Mouse (Mus musculus): ENCODE data around the gene Nrp1. TPM values are rescaled to one million over a fixed set of nuclear protein-coding genes. Genes with fewer than 3 reads are reported as not detected.
A peak's percentile ranks its signal among the peaks of the same experiment; 100 is the strongest.

Gene Nrp1
- polyA plus RNA-seq, 1 experiment from 2014 or later, result 373 TPM

DNA sequence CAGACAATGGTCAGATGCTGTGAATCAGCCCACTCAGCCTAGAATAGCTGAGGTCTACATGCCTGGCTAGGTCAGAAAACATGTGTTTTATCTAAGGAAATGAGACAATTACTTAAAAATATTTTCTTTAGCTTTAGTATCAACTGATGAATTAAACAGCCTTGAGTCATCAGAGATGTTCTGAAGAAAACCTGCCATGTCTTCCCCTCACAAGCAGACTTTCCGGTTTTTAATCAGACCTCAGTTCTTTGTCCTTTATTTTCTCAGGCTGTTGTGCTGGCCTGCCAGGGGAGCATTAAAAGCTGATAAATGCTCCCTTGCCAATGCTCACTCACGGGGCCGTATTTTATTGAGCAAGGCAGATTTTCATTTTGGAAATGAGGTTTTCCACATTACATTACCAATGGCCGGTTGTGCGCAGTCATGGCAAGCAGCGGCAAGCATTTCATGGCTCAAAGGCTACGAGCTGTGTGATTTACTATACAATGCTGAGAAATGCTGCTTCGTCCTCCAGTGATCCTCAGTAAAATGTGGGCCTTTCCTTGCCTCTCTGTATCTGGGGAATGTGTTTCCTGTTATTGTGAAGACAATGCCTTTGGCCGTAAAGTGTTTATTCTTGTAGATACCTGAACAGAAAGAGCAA is 92.1 kb downstream of the Nrp1 start:
- Histone ChIP-seq H3K4me3 (ENCODE audit: inconsistent target) (no peak overlapping the region), H3K36me3 (ENCODE audit: inconsistent target) (peaks cover 34% of the 10 kb centered on the region; the same call in 1 of the 2 replicates), H3K27ac (peak overlapping the region; percentile 95), H3K79me2 (ENCODE audit: inconsistent target) (peaks cover 59% of the 10 kb centered on the region; the same call in 1 of the 2 replicates)
- WGBS (ENCODE audit: missing documents), result 97% methylated on average over 9 of the region's 9 CpGs

DNA sequence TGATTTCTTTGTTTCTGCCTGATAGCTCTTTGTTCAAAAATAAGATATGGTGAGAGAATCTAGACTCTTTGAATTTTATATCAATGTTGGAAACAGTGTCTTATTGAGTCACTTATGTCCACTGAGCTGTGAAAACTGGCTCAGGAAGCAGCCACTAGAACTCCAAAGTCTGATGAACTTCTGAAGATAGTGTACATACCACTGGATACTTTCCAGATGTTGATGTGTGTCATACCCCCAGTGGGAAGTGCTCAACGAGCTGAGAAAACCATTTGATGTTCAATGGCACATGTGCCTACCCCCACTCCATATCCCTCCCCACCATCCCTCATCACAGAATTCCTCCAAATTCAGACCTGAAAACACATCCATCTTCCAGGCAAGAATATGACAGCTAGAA is 92.7 kb downstream of the Nrp1 start:
- Histone ChIP-seq H3K4me3 (ENCODE audit: inconsistent target) (no peak overlapping the region), H3K27ac (peak overlapping the region; percentile 95), H3K36me3 (ENCODE audit: inconsistent target) (peaks cover 28% of the 10 kb centered on the region; the same call in 1 of the 2 replicates), H3K79me2 (ENCODE audit: inconsistent target) (peaks cover 59% of the 10 kb centered on the region; the same call in 1 of the 2 replicates)
- WGBS (ENCODE audit: missing documents), result 55% methylated on average over 1 of the region's 1 CpGs

DNA sequence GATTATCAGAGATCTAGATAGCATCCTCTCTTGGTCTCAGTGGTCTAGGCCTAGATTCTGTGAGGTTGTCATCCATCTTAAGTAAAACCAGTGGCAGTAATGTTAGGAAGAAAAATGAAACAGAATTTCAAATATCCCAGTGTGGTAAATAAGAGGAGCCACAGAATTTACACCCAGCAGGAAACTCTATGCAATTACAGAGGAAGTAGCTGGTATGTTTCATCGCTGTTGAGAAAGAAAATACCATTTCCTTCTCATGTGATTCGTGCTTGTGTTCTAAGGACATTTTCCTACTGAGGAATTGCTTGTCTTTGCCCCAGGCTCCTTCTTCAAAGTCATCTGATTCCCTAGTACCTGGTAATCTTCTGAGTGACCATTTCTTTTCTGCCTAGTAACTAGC is 95.1 kb downstream of the Nrp1 start:
- Histone ChIP-seq H3K36me3 (ENCODE audit: inconsistent target) (peaks cover 9% of the 10 kb centered on the region; the same call in 1 of the 2 replicates), H3K79me2 (ENCODE audit: inconsistent target) (peaks cover 51% of the 10 kb centered on the region; the same call in 1 of the 2 replicates), H3K27ac (peak overlapping the region; percentile 95), H3K4me3 (ENCODE audit: inconsistent target) (no peak overlapping the region)
- WGBS (ENCODE audit: missing documents), result 0% methylated on average over 2 of the region's 2 CpGs

DNA sequence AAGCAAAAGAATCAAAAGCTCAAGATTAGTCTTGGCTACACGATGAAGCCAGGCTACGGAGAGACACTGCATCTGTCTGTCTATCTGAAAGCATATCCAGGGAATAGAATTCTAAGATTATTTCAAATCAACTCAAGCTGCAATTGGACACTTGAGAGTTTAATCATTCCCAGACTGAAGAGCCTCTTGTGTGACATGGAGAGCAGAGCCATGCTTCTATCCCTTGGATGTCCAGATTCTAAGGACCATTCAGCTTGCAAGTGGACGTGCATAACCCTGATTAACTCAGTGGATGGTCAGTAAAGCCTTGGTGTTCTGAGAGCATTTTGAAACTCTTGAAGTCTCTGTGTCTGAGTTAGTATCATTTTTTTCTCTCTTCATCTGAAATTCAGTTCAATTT is 95.6 kb downstream of the Nrp1 start:
- no peak overlapping the region for H3K4me3 ChIP-seq (ENCODE audit: inconsistent target)
- 100% methylated on average over 3 of the region's 3 CpGs for WGBS (ENCODE audit: missing documents)
- peaks cover 13% of the 10 kb centered on the region; the same call in 1 of the 2 replicates for H3K36me3 ChIP-seq (ENCODE audit: inconsistent target)
- peak overlapping the region; percentile 95 for H3K27ac ChIP-seq
- H3K79me2 ChIP-seq (ENCODE audit: inconsistent target), result peaks cover 50% of the 10 kb centered on the region; the same call in 1 of the 2 replicates

- Histone ChIP-seq H3K79me2 (ENCODE audit: inconsistent target) (peaks cover 46% of the 10 kb centered on the region; the same call in 1 of the 2 replicates), H3K27ac (peak overlapping the region; percentile 77), H3K36me3 (ENCODE audit: inconsistent target) (peaks cover 37% of the 10 kb centered on the region), H3K4me3 (ENCODE audit: inconsistent target) (no peak overlapping the region)
- WGBS (ENCODE audit: missing documents), result 29% methylated on average over 2 of the region's 2 CpGs
These were observed 98.9 kb downstream of the Nrp1 start for GRCm38 (mm10) chr8:128457277-128457676.

GRCm38 (mm10) chr8:128459704-128460103 is 101.3 kb downstream of the Nrp1 start:
- no CpG with 5 or more reads among the region's 1 CpGs for WGBS (ENCODE audit: missing documents)
- peak overlapping the region; percentile 77; the same call in 1 of the 2 replicates for H3K27ac ChIP-seq

DNA sequence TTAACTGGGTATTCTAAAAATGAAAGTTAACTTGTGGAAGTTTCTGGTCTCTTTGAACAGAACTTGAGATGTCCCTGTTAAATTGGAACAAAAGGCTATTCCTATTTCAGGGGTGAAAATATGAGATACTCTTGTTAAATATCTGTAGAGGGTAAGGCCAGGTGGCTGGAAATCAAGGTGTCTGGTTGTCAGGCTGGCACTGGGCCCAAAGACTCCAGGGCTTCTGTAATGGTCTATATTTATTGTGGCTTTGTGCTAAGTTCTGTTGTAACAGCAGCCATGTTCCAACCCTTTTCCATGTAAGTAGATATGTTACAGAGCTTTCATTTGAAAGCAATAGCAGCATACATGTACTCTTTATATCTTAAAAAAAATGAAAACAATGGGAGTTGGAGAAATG is 103.3 kb downstream of the Nrp1 start:
- H3K79me2 ChIP-seq (ENCODE audit: inconsistent target), result peaks cover 17% of the 10 kb centered on the region; the same call in 1 of the 2 replicates
- H3K4me3 ChIP-seq (ENCODE audit: inconsistent target), result no peak overlapping the region
- peaks cover 74% of the 10 kb centered on the region for H3K36me3 ChIP-seq (ENCODE audit: inconsistent target)
- H3K27ac ChIP-seq, result no peak overlapping the region

More at GRCm38 (mm10) chr8:128459704-128460103, 101.3 kb downstream of the Nrp1 start:
- H3K79me2 ChIP-seq (ENCODE audit: inconsistent target), result peaks cover 36% of the 10 kb centered on the region; the same call in 1 of the 2 replicates
- H3K4me3 ChIP-seq (ENCODE audit: inconsistent target), result no peak overlapping the region
- peaks cover 57% of the 10 kb centered on the region for H3K36me3 ChIP-seq (ENCODE audit: inconsistent target)

- H3K27ac ChIP-seq, result no peak overlapping the region
- H3K36me3 ChIP-seq (ENCODE audit: inconsistent target), result peaks cover 89% of the 10 kb centered on the region
- H3K4me3 ChIP-seq (ENCODE audit: inconsistent target), result no peak overlapping the region
- peaks cover 10% of the 10 kb centered on the region; the same call in 1 of the 2 replicates for H3K79me2 ChIP-seq (ENCODE audit: inconsistent target)
These were observed 104.8 kb downstream of the Nrp1 start for GRCm38 (mm10) chr8:128463162-128463561.

DNA sequence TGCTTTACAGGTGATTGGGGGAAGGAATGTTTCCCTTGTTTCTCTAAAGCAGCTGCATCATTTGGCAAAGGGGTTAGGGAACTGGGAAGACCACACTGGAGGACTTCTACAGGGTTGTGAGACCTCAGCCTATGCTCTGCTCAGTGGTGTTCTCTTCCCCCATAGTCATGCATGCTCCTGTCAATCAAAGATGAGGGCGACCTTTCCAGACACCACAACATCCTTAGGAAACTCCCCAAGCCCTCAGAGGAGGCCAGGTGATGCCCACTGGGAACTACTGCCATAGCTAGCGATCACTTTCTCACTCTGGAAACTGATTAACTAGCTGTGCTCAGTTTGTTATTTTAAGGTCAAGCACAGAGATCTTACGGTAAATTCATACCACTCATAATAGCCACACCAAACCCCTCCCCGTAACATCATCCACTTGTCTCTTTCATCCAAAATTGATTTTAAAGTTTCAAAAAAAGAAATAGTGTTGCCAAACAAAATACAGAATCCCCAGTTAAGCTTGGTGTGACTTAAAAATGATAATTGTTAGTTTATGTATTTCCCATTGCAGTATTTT is 105.7 kb downstream of the Nrp1 start:
- 82% methylated on average over 4 of the region's 4 CpGs for WGBS (ENCODE audit: missing documents)
- Histone ChIP-seq H3K27ac (no peak overlapping the region), H3K36me3 (ENCODE audit: inconsistent target) (peaks cover 92% of the 10 kb centered on the region), H3K4me3 (ENCODE audit: inconsistent target) (no peak overlapping the region), H3K79me2 (ENCODE audit: inconsistent target) (peaks cover 3% of the 10 kb centered on the region; the same call in 1 of the 2 replicates)

DNA sequence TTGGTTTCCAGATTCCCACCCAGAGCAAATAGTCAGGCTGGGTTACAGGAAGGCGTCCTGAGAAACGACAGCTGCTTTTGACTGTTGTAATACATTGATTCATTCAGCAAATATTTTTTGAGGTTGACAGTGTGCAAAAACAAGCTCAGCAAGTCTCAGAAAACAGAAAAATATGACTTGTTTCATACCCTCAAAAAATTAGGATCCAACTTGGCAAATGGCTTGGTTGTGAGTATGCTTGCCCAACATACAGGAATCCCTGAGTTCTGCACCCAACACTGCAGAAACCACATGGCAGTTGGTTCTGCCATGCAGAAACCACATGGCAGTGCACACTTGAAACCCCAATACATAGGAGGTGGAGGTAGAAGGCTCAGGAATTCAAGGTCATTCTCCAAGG is 107.1 kb downstream of the Nrp1 start:
- no peak overlapping the region for H3K27ac ChIP-seq
- WGBS (ENCODE audit: missing documents), result 93% methylated on average over 2 of the region's 2 CpGs
- no peak overlapping the region for H3K4me3 ChIP-seq (ENCODE audit: inconsistent target)
- peaks cover 93% of the 10 kb centered on the region for H3K36me3 ChIP-seq (ENCODE audit: inconsistent target)
- H3K79me2 ChIP-seq (ENCODE audit: inconsistent target), result no peaks in the 10 kb centered on the region; the same call in 1 of the 2 replicates

GRCm38 (mm10) chr8:128466681-128467430 is 108.5 kb downstream of the Nrp1 start:
- Histone ChIP-seq H3K36me3 (ENCODE audit: inconsistent target) (peaks cover 93% of the 10 kb centered on the region), H3K4me3 (ENCODE audit: inconsistent target) (no peak overlapping the region), H3K27ac (no peak overlapping the region), H3K79me2 (ENCODE audit: inconsistent target) (no peaks in the 10 kb centered on the region; the same call in 1 of the 2 replicates)
- WGBS (ENCODE audit: missing documents), result 90% methylated on average over 4 of the region's 4 CpGs

- Histone ChIP-seq H3K4me3 (ENCODE audit: inconsistent target) (no peak overlapping the region), H3K36me3 (ENCODE audit: inconsistent target) (peaks cover 91% of the 10 kb centered on the region), H3K79me2 (ENCODE audit: inconsistent target) (no peaks in the 10 kb centered on the region; the same call in 1 of the 2 replicates), H3K27ac (no peak overlapping the region)
- 91% methylated on average over 2 of the region's 2 CpGs for WGBS (ENCODE audit: missing documents)
These were observed 111.7 kb downstream of the Nrp1 start for GRCm38 (mm10) chr8:128470097-128470496.

GRCm38 (mm10) chr8:128471186-128471585 is 112.8 kb downstream of the Nrp1 start:
- Histone ChIP-seq H3K36me3 (ENCODE audit: inconsistent target) (peaks cover 88% of the 10 kb centered on the region), H3K27ac (no peak overlapping the region), H3K79me2 (ENCODE audit: inconsistent target) (no peaks in the 10 kb centered on the region; the same call in 1 of the 2 replicates), H3K4me3 (ENCODE audit: inconsistent target) (no peak overlapping the region)
- WGBS (ENCODE audit: missing documents), result 89% methylated on average over 2 of the region's 2 CpGs

DNA sequence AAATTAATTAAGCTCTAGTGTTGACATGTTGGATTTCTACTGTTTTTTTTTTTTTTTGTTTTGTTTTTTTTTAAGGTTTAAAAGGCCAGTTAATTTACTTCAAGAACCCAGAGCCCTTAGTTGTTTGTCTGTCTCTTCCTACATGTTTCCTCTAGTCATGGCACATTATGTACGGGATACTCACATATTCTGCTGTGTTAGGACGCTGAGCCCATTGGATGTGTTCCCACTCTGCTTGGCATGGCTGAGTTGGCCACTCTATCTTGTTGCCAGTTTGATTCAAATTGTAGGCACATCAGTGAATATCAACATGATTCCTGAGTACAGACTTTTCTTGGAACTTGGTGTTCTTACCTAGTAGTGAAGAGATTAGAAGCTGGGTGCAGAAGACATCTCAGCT is 114.5 kb downstream of the Nrp1 start:
- H3K79me2 ChIP-seq (ENCODE audit: inconsistent target), result no peaks in the 10 kb centered on the region; the same call in 1 of the 2 replicates
- H3K4me3 ChIP-seq (ENCODE audit: inconsistent target), result no peak overlapping the region
- 100% methylated on average over 2 of the region's 2 CpGs for WGBS (ENCODE audit: missing documents)

More for the DNA sequence above, 114.5 kb downstream of the Nrp1 start:
- H3K27ac ChIP-seq, result no peak overlapping the region
- peaks cover 88% of the 10 kb centered on the region for H3K36me3 ChIP-seq (ENCODE audit: inconsistent target)
